Mouse (Mus musculus): Measurements from ENCODE around the gene Zfp316. TPM values are rescaled to one million over a fixed set of nuclear protein-coding genes. Genes with fewer than 3 reads are reported as not detected.
A peak's percentile ranks its signal among the peaks of the same experiment; 100 is the strongest.

The Zfp316 gene
- total RNA-seq, 1 experiment = 1.6 TPM

DNA sequence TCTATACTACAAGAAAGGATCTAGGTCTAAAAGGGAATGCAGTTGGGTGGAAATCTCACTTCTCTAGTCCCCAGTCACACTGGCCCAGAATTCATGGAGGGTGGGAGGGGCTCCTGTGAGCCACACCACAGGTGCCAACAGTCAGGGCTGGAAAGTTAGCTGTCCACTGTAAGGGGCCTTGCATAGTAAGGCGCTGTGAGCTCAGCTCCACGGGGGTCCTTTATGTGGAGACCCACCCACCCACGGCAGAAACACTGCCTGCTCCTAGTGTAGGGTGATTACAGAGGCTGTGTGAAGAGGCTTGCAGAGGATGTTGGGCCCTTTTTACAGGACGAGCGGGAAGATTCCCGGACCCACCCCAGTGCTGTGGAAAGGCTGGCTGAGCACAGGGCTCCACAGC lies 17.8 kb downstream of the Zfp316 start:
- in situ Hi-C loops (cut with MboI; ENCODE audit: low sequenced_read_pairs in 2 of 2, unreplicated experiment in 2 of 2) = no loop called here
- H3K27ac ChIP-seq (ENCODE audit: insufficient read depth, low read depth, low read length, poor library complexity, severe bottlenecking) = no peak overlapping the region
- H3K36me3 ChIP-seq (ENCODE audit: control insufficient read depth, insufficient read depth, low read length, poor library complexity, severe bottlenecking) = peaks cover 7% of the 10 kb centered on the region; the same call in 1 of the 2 replicates
- H3K9ac ChIP-seq (ENCODE audit: insufficient read depth, low read depth, low read length, poor library complexity, severe bottlenecking) = no peak overlapping the region
- DNase-seq (ENCODE audit: low read depth, low spot score) = no peak
- TF ChIP-seq ZC3H11A (IDR thresholded peaks at IDR 0.05; ENCODE audit: borderline replicate concordance, low read depth, low read length) (no peak), HCFC1 (IDR thresholded peaks at IDR 0.05; ENCODE audit: borderline replicate concordance, insufficient read depth, low read length) (no peak)
- H3K4me3 ChIP-seq (ENCODE audit: insufficient read depth in 1 of 2, low read depth in 1 of 2, low read length in 2 of 2, poor library complexity in 1 of 2, severe bottlenecking in 1 of 2) = no peak overlapping the region
- H3K4me1 ChIP-seq (ENCODE audit: control insufficient read depth in 2 of 2, insufficient read depth in 2 of 2, low read length in 2 of 2, poor library complexity in 1 of 2) = no peaks in the 10 kb centered on the region
- H3K9me3 ChIP-seq (ENCODE audit: control insufficient read depth, insufficient read depth, low read depth, low read length) = no peaks in the 10 kb centered on the region

DNA sequence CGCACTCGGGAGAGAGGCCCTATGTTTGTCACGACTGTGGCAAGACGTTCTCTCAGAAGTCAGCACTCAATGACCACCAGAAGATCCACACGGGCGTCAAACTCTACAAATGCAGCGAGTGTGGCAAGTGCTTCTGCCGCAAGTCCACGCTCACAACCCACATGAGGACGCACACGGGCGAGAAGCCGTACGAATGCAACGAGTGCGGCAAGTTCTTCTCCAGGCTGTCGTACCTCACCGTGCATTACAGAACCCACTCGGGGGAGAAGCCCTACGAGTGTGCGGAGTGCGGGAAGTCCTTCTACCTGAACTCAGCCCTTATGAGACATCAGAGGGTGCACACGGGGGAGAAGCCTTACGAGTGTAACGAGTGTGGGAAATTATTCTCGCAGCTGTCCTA lies 24.9 kb downstream of the Zfp316 start:
- Histone ChIP-seq H3K4me3 (ENCODE audit: insufficient read depth in 1 of 2, low read depth in 1 of 2, low read length in 2 of 2, poor library complexity in 1 of 2, severe bottlenecking in 1 of 2) (no peak overlapping the region), H3K9me3 (ENCODE audit: control insufficient read depth, insufficient read depth, low read depth, low read length) (no peaks in the 10 kb centered on the region), H3K27ac (ENCODE audit: insufficient read depth, low read depth, low read length, poor library complexity, severe bottlenecking) (no peak overlapping the region), H3K4me1 (ENCODE audit: control insufficient read depth in 2 of 2, insufficient read depth in 2 of 2, low read length in 2 of 2, poor library complexity in 1 of 2) (no peaks in the 10 kb centered on the region), H3K36me3 (ENCODE audit: control insufficient read depth, insufficient read depth, low read length, poor library complexity, severe bottlenecking) (peaks cover 40% of the 10 kb centered on the region), H3K9ac (ENCODE audit: insufficient read depth, low read depth, low read length, poor library complexity, severe bottlenecking) (no peak overlapping the region)
- DNase-seq (ENCODE audit: low read depth, low spot score) = no peak
- no peak for TF ChIP-seq ZNF384 (IDR thresholded peaks at IDR 0.05; ENCODE audit: low read depth, low read length)
- TF ChIP-seq MAFK (IDR thresholded peaks at IDR 0.05; ENCODE audit: insufficient read depth, low read depth, low read length) = no peak
- TF ChIP-seq HCFC1 (IDR thresholded peaks at IDR 0.05; ENCODE audit: borderline replicate concordance, insufficient read depth, low read length) = no peak
- no peak for TF ChIP-seq ZC3H11A (IDR thresholded peaks at IDR 0.05; ENCODE audit: borderline replicate concordance, low read depth, low read length)
- in situ Hi-C loops (cut with MboI; ENCODE audit: low sequenced_read_pairs in 2 of 2, unreplicated experiment in 2 of 2) = no loop called here

DNA sequence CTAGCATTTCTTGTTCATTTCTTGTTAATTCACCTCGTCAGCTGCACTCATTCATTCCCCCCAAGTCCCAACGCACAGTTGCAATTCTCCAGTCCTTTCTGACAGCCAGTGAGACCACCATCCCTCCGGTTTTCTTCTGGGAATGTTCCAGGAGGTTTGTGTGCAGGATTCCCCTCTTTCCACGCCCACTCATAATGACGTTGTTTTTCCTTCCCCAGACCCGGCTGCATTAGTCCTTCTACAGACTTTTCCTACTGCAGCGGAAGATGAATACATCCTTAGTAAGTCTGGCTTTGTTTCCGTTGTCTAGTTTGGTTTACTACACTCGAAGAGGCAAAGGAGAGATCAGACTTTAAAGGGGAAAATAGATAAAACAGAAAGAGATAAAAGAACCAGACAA lies 33.8 kb downstream of the Zfp316 start:
- no peak for TF ChIP-seq CHD2 (IDR thresholded peaks at IDR 0.05; ENCODE audit: low read depth, low read length)
- TF ChIP-seq MAFK (IDR thresholded peaks at IDR 0.05; ENCODE audit: insufficient read depth, low read depth, low read length) = no peak
- no peak for TF ChIP-seq ZC3H11A (IDR thresholded peaks at IDR 0.05; ENCODE audit: borderline replicate concordance, low read depth, low read length)
- TF ChIP-seq ZNF384 (IDR thresholded peaks at IDR 0.05; ENCODE audit: low read depth, low read length) = no peak
- no peak for TF ChIP-seq HCFC1 (IDR thresholded peaks at IDR 0.05; ENCODE audit: borderline replicate concordance, insufficient read depth, low read length)
- Histone ChIP-seq H3K9ac (ENCODE audit: insufficient read depth, low read depth, low read length, poor library complexity, severe bottlenecking) (no peak overlapping the region), H3K4me1 (ENCODE audit: control insufficient read depth in 2 of 2, insufficient read depth in 2 of 2, low read length in 2 of 2, poor library complexity in 1 of 2) (peaks cover 0 to 2% of the 10 kb centered on the region in 2 experiments; a peak in 1 of 4 replicates), H3K36me3 (ENCODE audit: control insufficient read depth, insufficient read depth, low read length, poor library complexity, severe bottlenecking) (peaks cover 1% of the 10 kb centered on the region; the same call in 1 of the 2 replicates), H3K9me3 (ENCODE audit: control insufficient read depth, insufficient read depth, low read depth, low read length) (no peaks in the 10 kb centered on the region), H3K27ac (ENCODE audit: insufficient read depth, low read depth, low read length, poor library complexity, severe bottlenecking) (no peak overlapping the region), H3K4me3 (ENCODE audit: insufficient read depth in 1 of 2, low read depth in 1 of 2, low read length in 2 of 2, poor library complexity in 1 of 2, severe bottlenecking in 1 of 2) (0 out of 4 replicates have a peak overlapping the region, but pooled peaks of 1 of the 2 experiments have one; percentile 66)
- in situ Hi-C loops (cut with MboI; ENCODE audit: low sequenced_read_pairs in 2 of 2, unreplicated experiment in 2 of 2) = no loop called here
- DNase-seq (ENCODE audit: low read depth, low spot score) = no peak

DNA sequence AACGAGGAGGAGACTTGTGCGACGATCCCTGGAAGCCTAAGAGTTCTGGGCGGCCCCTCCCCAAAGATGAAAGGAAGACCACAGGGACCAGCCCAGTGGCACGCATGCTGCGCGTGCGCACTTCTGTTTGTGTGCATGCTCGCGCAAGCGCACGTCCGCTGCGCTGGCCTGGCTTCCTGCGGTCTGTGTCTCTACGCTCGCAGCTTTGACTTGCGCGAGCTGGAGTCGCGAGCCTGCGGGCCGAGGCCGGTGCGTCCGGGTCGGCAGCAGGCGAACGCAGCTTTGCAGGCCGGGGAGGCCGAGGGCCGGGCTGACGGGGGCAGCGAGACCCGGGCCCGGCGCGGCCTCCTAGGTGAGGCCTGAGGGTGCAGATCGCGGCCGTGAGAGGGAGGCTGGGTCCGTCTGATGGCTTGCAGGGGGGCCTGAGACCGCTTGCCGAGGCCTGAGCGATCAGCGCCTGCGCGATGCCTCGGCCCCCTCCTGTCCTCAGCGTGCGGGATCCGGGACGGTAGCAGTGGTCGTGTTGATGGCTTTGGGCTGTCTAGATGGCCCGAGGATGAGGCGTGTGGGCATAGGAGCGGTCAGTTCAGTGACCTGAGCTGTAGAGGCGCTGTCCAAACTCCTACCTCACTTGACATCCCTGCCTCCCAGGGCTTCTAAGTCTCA lies 34.7 kb downstream of the Zfp316 start, which contains the start of gene Zfp12:
TSS of gene Zfp12 (plus strand) at position 136 of the 666 bp plus-strand sequence.
- H3K4me1 ChIP-seq (ENCODE audit: control insufficient read depth in 2 of 2, insufficient read depth in 2 of 2, low read length in 2 of 2, poor library complexity in 1 of 2) = peaks cover 0 to 2% of the 10 kb centered on the region in 2 experiments; a peak in 1 of 4 replicates
- H3K4me3 ChIP-seq (ENCODE audit: insufficient read depth in 1 of 2, low read depth in 1 of 2, low read length in 2 of 2, poor library complexity in 1 of 2, severe bottlenecking in 1 of 2) = peak within 1 kb of the TSS; percentile 66 to 83
- no peaks in the 10 kb centered on the region for H3K9me3 ChIP-seq (ENCODE audit: control insufficient read depth, insufficient read depth, low read depth, low read length)
- no peaks in the 10 kb centered on the region for H3K36me3 ChIP-seq (ENCODE audit: control insufficient read depth, insufficient read depth, low read length, poor library complexity, severe bottlenecking)
- H3K9ac ChIP-seq (ENCODE audit: insufficient read depth, low read depth, low read length, poor library complexity, severe bottlenecking) = peak within 1 kb of the TSS; percentile 84
- DNase-seq (ENCODE audit: low read depth, low spot score) = peak; percentile 92
- no peak within 1 kb of the TSS for H3K27ac ChIP-seq (ENCODE audit: insufficient read depth, low read depth, low read length, poor library complexity, severe bottlenecking)
- in situ Hi-C loops (cut with MboI; ENCODE audit: low sequenced_read_pairs in 2 of 2, unreplicated experiment in 2 of 2) = no loop called here
- TF ChIP-seq CHD2 (IDR thresholded peaks at IDR 0.05; ENCODE audit: low read depth, low read length) (no peak), ZNF384 (IDR thresholded peaks at IDR 0.05; ENCODE audit: low read depth, low read length) (no peak), MAFK (IDR thresholded peaks at IDR 0.05; ENCODE audit: insufficient read depth, low read depth, low read length) (no peak), ZC3H11A (IDR thresholded peaks at IDR 0.05; ENCODE audit: borderline replicate concordance, low read depth, low read length) (no peak), HCFC1 (IDR thresholded peaks at IDR 0.05; ENCODE audit: borderline replicate concordance, insufficient read depth, low read length) (no peak; the same call in 1 of the 2 replicates)
